8 mouse cellular contexts compared by ENCODE assay signal in the genomic region with DNA sequence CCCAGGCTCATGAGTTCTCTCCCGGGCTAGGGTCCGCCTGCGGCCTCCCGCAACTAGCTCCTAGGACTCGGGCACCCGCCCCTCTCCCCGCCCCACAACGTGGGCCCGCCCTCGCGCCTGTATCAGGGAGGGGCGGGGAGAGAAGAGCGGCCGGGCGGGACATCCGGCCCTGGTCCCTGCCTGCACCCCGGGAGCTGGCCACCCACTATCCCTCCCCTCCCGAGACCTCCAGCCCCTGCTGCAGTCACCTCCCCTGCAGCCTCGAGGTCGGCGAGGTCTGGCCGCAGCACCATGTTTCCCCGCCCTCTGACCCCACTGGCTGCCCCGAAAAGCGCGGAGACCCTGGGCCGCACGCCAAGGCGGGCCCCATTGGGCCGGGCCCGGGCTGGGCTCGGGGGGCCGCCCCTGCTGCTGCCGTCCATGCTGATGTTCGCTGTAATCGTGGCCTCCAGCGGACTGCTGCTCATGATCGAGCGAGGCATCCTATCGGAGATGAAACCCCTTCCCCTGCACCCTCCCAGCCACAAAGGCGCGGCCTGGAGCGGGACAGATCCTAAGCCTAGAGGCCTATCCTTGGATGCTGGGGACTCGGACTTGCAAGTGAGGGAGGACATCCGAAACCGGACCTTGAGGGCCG. TPM values are rescaled to one million over a fixed set of nuclear protein-coding genes. Genes with fewer than 3 reads are reported as not detected.
DNase-seq lines count a peak whose midpoint lies in the region; ATAC-seq lines count a peak whose summit lies in the region.

Gene Chst14, plus strand, starts transcription at position 136 of the 637 bp plus-strand sequence.

- H3K27me3 ChIP-seq in hindbrain, embryonic 11.5 days (ENCODE audit: control insufficient read depth, insufficient read depth, low read length): no peaks in the 10 kb centered on the region

- H3K9me3 ChIP-seq in hindbrain, embryonic 11.5 days (ENCODE audit: control insufficient read depth, low read length): no peaks in the 10 kb centered on the region

- H3K36me3 ChIP-seq in hindbrain, embryonic 11.5 days (ENCODE audit: control insufficient read depth, insufficient read depth, low read length): peaks cover 3% of the 10 kb centered on the region; the same call in 1 of the 2 replicates

- peak within 1 kb of the TSS; percentile 51 for H3K27ac ChIP-seq in hindbrain, embryonic 11.5 days (ENCODE audit: low read depth, low read length)

- peak; percentile 92 for ATAC-seq in hindbrain, embryonic 11.5 days (ENCODE audit: low FRiP score)
- peak; percentile 91 for ATAC-seq in megakaryocyte-erythroid progenitor cell, adult 5-6 weeks (replicated peaks; ENCODE audit: low FRiP score, low TSS enrichment, poor library complexity, severe bottlenecking)

- peak within 1 kb of the TSS; percentile 69 for H3K4me3 ChIP-seq in hindbrain, embryonic 11.5 days (ENCODE audit: low read depth, low read length)

- under 1% methylated on average over 37 of the region's 47 CpGs for WGBS in hindbrain, embryonic 11.5 days

- peak within 1 kb of the TSS; percentile 88 for H3K9ac ChIP-seq in hindbrain, embryonic 11.5 days (ENCODE audit: low read depth, low read length)

- no peaks in the 10 kb centered on the region for H3K4me1 ChIP-seq in hindbrain, embryonic 11.5 days (replicated peaks; ENCODE audit: control insufficient read depth, insufficient read depth, low read length)

- DNase-seq in adipocyte (ENCODE audit: low spot score): peak; percentile 77
- peak; percentile 58 for DNase-seq in cerebellum, adult 9-10 months
- peak; percentile 59 for DNase-seq in forelimb bud, embryonic 11.5 days (ENCODE audit: low read depth, low spot score)
- DNase-seq in hindbrain, embryonic 11.5 days (ENCODE audit: low spot score): peak; percentile 80
- peak; percentile 68 for DNase-seq in left cerebral cortex, postnatal 4 days
- peak; percentile 52 for DNase-seq in skeletal muscle tissue, adult 2 months (ENCODE audit: low read depth, low spot score)
- DNase-seq in frontal cortex, postnatal 25 days (ENCODE audit: low spot score in 2 of 2): no peak

- intact Hi-C loops in left cerebral cortex, postnatal 4 days (cut with DNase I): no loop called here

- H3K4me2 ChIP-seq in hindbrain, embryonic 11.5 days (replicated peaks; ENCODE audit: low read depth, low read length): peak within 1 kb of the TSS; percentile 94

RNA-seq across cellular contexts. Expression of gene Chst14, which starts in this region (rescaled TPM):
- polyA plus RNA-seq in hindbrain, embryonic 11.5 days (2014; fragmentation: Nextera tagmentation; extraction: Ambion mirVana): 19.1 and 22.2 TPM in 2 replicates
- total RNA-seq in left cerebral cortex, postnatal 4 days (2021): 1 to 10 TPM; 4.0 to 4.3 TPM
- 2.2 and 3.6 TPM in 2 replicates for total RNA-seq in megakaryocyte-erythroid progenitor cell, adult 5-6 weeks (2014; fragmentation: Nextera tagmentation)
- total RNA-seq in megakaryocyte-erythroid progenitor cell, adult 5-6 weeks (2017): 1.1 and 1.7 TPM in 2 replicates

Comparison
In these comparisons a context has a peak if more than half of its experiments do, and no peak if none do; other contexts are left out.
1. DNase-seq: peak in adipocyte (single experiment), cerebellum, adult 9-10 months (single experiment), forelimb bud, embryonic 11.5 days (single experiment), hindbrain, embryonic 11.5 days (single experiment), left cerebral cortex, postnatal 4 days (single experiment) and skeletal muscle tissue, adult 2 months (single experiment); none in frontal cortex, postnatal 25 days (0 of 2).